Mouse (Mus musculus) liver, adult 2 months (tissue): ENCODE data around the gene 1700020A23Rik. TPM values are rescaled to one million over a fixed set of nuclear protein-coding genes. Genes with fewer than 3 reads are reported as not detected.

Source experiments
- DNase-seq: peaks from one replicate; pipeline ENCODE4 v3.0.0-alpha.2; 2011; ENCODE audit warnings: low read depth, low spot score; ENCODE audit errors: extremely low read depth
- H3K27ac ChIP-seq: fragments of 200-500 bp; replicated peaks from 2 replicates; pipeline ENCODE4 v1.5.1; 2012; ENCODE audit warnings: low read depth, mild to moderate bottlenecking, control low read depth, inconsistent platforms, low read length; ENCODE audit not compliant: insufficient read depth
- H3K27me3 ChIP-seq: fragments of 200-500 bp; 2 replicates; pipeline ENCODE4 v1.6.1; 2012; ENCODE audit warnings: mild to moderate bottlenecking, moderate library complexity, low read length, inconsistent platforms; ENCODE audit not compliant: control insufficient read depth, insufficient read depth
- H3K36me3 ChIP-seq: fragments of 200-500 bp; 2 replicates; pipeline ENCODE4 v1.6.1; 2012; ENCODE audit warnings: low read length, inconsistent platforms; ENCODE audit not compliant: control insufficient read depth, insufficient read depth
- H3K4me1 ChIP-seq: fragments of 200-500 bp; 2 replicates; pipeline ENCODE4 v1.6.1; 2011; ENCODE audit warnings: low read length; ENCODE audit not compliant: control insufficient read depth, insufficient read depth
- H3K4me3 ChIP-seq: fragments of 200-500 bp; 2 replicates; pipeline ENCODE4 v1.5.1; 2011; ENCODE audit warnings: low read depth, mild to moderate bottlenecking, control low read depth, low read length, moderate library complexity; ENCODE audit not compliant: insufficient read depth
- H3K79me2 ChIP-seq: fragments of 200-500 bp; 2 replicates; pipeline ENCODE4 v1.6.1; 2012; ENCODE audit warnings: inconsistent platforms, mild to moderate bottlenecking, low read length, moderate library complexity; ENCODE audit not compliant: control insufficient read depth, insufficient read depth
- H3K9ac ChIP-seq: fragments of 200-500 bp; 2 replicates; pipeline ENCODE4 v1.6.1; 2012; ENCODE audit warnings: low read depth, mild to moderate bottlenecking, control low read depth, inconsistent platforms, low read length
- CTCF ChIP-seq: fragments of 200-500 bp; IDR thresholded peaks from 2 replicates; pipeline ENCODE4 v1.5.1; 2011; ENCODE audit warnings: low read depth, low read length, control low read depth
- POLR2A ChIP-seq: fragments of 200-500 bp; IDR thresholded peaks from 2 replicates; pipeline ENCODE4 v1.6.1; 2011; ENCODE audit warnings: low read length, control low read depth; ENCODE audit not compliant: insufficient read depth; ENCODE audit errors: extremely low read depth
- WGBS: fragments of 180-500 bp; shearing (Covaris S2); methylation state at CpG from one replicate; pipeline ENCODE4 v1.1.7; 2018; 5-methylcytosine and 5-hydroxymethylcytosine counted together
- polyA plus RNA-seq: library from polyadenylated mRNA; depleted of rRNA; stranded (reverse); fragments of >200 nt; gene quantifications from 2 replicates; pipeline ENCODE4 v1.2.3, GENCODE M21; 2012
- total RNA-seq: library from RNA; depleted of rRNA; stranded (reverse); fragments of >200 nt; gene quantifications from 2 replicates; pipeline ENCODE4 v1.2.3, GENCODE M21; 2014

The 1700020A23Rik gene
- total and polyA plus RNA-seq, 2 experiments: not detected

GRCm38 (mm10) chr2:130442162-130442561 lies 37.1 kb downstream of the 1700020A23Rik start:
- Histone ChIP-seq H3K4me3 (no peak overlapping the region), H3K36me3 (peaks cover 20% of the 10 kb centered on the region; the same call in 1 of the 2 replicates), H3K79me2 (no peaks in the 10 kb centered on the region), H3K9ac (no peak overlapping the region), H3K27ac (no peak overlapping the region), H3K4me1 (peaks cover 6% of the 10 kb centered on the region; the same call in 1 of the 2 replicates), H3K27me3 (no peaks in the 10 kb centered on the region)
- TF ChIP-seq CTCF (no peak), POLR2A (no peak)
- 83% methylated on average over 10 of the region's 10 CpGs for WGBS
- DNase-seq: no peak

- H3K79me2 ChIP-seq: peaks cover 16% of the 10 kb centered on the region; the same call in 1 of the 2 replicates
- no peak overlapping the region for H3K9ac ChIP-seq
- DNase-seq: no peak
- no peaks in the 10 kb centered on the region for H3K27me3 ChIP-seq
- H3K27ac ChIP-seq: no peak overlapping the region
- H3K36me3 ChIP-seq: peaks cover 1% of the 10 kb centered on the region; the same call in 1 of the 2 replicates
- TF ChIP-seq CTCF (no peak), POLR2A (no peak)
- peaks cover 15% of the 10 kb centered on the region for H3K4me1 ChIP-seq
- no peak overlapping the region for H3K4me3 ChIP-seq
These were observed 43.4 kb downstream of the 1700020A23Rik start for GRCm38 (mm10) chr2:130448449-130448848.

GRCm38 (mm10) chr2:130449021-130449793 lies 44.1 kb downstream of the 1700020A23Rik start:
- Histone ChIP-seq H3K27me3 (no peaks in the 10 kb centered on the region), H3K9ac (0 out of 2 replicates have a peak overlapping the region, but pooled peaks have one; percentile 39), H3K4me3 (no peak overlapping the region), H3K79me2 (peaks cover 18% of the 10 kb centered on the region; the same call in 1 of the 2 replicates), H3K27ac (no peak overlapping the region), H3K36me3 (no peaks in the 10 kb centered on the region), H3K4me1 (peaks cover 15% of the 10 kb centered on the region)
- DNase-seq: peak; percentile 52
- WGBS: 13% methylated on average over 17 of the region's 17 CpGs
- TF ChIP-seq CTCF: no peak
- no peak for TF ChIP-seq POLR2A

GRCm38 (mm10) chr2:130449794-130450433 lies 44.9 kb downstream of the 1700020A23Rik start, which contains the start of gene Ptpra:
Gene Ptpra, plus strand, starts transcription at chr2:130450278.
- under 1% methylated on average over 50 of the region's 50 CpGs for WGBS
- TF ChIP-seq POLR2A: peak; percentile 72; the same call in 1 of the 2 replicates
- TF ChIP-seq CTCF: no peak
- Histone ChIP-seq H3K36me3 (no peaks in the 10 kb centered on the region), H3K9ac (peak within 1 kb of the TSS; percentile 96), H3K27me3 (no peaks in the 10 kb centered on the region), H3K27ac (peak within 1 kb of the TSS; percentile 72), H3K4me3 (peak within 1 kb of the TSS; percentile 80), H3K79me2 (peaks cover 19% of the 10 kb centered on the region; the same call in 1 of the 2 replicates), H3K4me1 (peaks cover 15% of the 10 kb centered on the region)
- DNase-seq: peak; percentile 64

GRCm38 (mm10) chr2:130450434-130450796 lies 45.4 kb downstream of the 1700020A23Rik start:
- Histone ChIP-seq H3K79me2 (peaks cover 22% of the 10 kb centered on the region; the same call in 1 of the 2 replicates), H3K4me1 (peaks cover 13% of the 10 kb centered on the region), H3K4me3 (peak overlapping the region; percentile 80), H3K9ac (peak overlapping the region; percentile 96), H3K27me3 (no peaks in the 10 kb centered on the region), H3K27ac (peak overlapping the region; percentile 72), H3K36me3 (no peaks in the 10 kb centered on the region)
- TF ChIP-seq CTCF (no peak), POLR2A (no peak; the same call in 1 of the 2 replicates)
- WGBS: under 1% methylated on average over 47 of the region's 47 CpGs
- DNase-seq: no peak
